Mouse (Mus musculus): ENCODE data around the gene Nme3.

Nme3 gene

GRCm38 (mm10) chr17:24896241-24896992, at the start of gene Nme3:
Gene Nme3, plus strand, starts transcription at chr17:24896500.
- H3K36me3 ChIP-seq (ENCODE audit: insufficient read depth, low read length) = peaks cover 82% of the 10 kb centered on the region
- H3K4me3 ChIP-seq (replicated peaks; ENCODE audit: low read length) = peak within 1 kb of the TSS; percentile 94
- H3K27me3 ChIP-seq (ENCODE audit: insufficient read depth, low read length) = no peaks in the 10 kb centered on the region
- no peaks in the 10 kb centered on the region for H3K9me3 ChIP-seq (ENCODE audit: low read length)
- TF ChIP-seq NANOG (IDR thresholded peaks at IDR 0.05; ENCODE audit: borderline replicate concordance, low read length) (no peak), CTCF (conservative IDR thresholded peaks at IDR 0.05; ENCODE audit: low read length) (no peak), POU5F1 (IDR thresholded peaks at IDR 0.05; ENCODE audit: borderline replicate concordance, low read length) (no peak)
- peaks cover 61% of the 10 kb centered on the region for H3K4me1 ChIP-seq (replicated peaks; ENCODE audit: low read depth, low read length)

GRCm38 (mm10) chr17:24847386-24847785, 48.9 kb upstream of the Nme3 start:
- Histone ChIP-seq H3K9me3 (ENCODE audit: low read length) (no peaks in the 10 kb centered on the region), H3K36me3 (ENCODE audit: insufficient read depth, low read length) (peaks cover 8% of the 10 kb centered on the region), H3K4me1 (replicated peaks; ENCODE audit: low read depth, low read length) (peaks cover 36% of the 10 kb centered on the region), H3K4me3 (replicated peaks; ENCODE audit: low read length) (no peak overlapping the region), H3K27me3 (ENCODE audit: insufficient read depth, low read length) (peaks cover 13% of the 10 kb centered on the region)
- TF ChIP-seq CTCF (conservative IDR thresholded peaks at IDR 0.05; ENCODE audit: low read length) = no peak
- no peak for TF ChIP-seq POU5F1 (IDR thresholded peaks at IDR 0.05; ENCODE audit: borderline replicate concordance, low read length)
- no peak for TF ChIP-seq NANOG (IDR thresholded peaks at IDR 0.05; ENCODE audit: borderline replicate concordance, low read length)

GRCm38 (mm10) chr17:24848600-24849031, 47.7 kb upstream of the Nme3 start:
- no peaks in the 10 kb centered on the region for H3K9me3 ChIP-seq (ENCODE audit: low read length)
- TF ChIP-seq POU5F1 (IDR thresholded peaks at IDR 0.05; ENCODE audit: borderline replicate concordance, low read length) (no peak), CTCF (conservative IDR thresholded peaks at IDR 0.05; ENCODE audit: low read length) (no peak), NANOG (IDR thresholded peaks at IDR 0.05; ENCODE audit: borderline replicate concordance, low read length) (no peak)
- peaks cover 18% of the 10 kb centered on the region for H3K36me3 ChIP-seq (ENCODE audit: insufficient read depth, low read length)
- H3K4me3 ChIP-seq (replicated peaks; ENCODE audit: low read length) = peak overlapping the region; percentile 98
- H3K4me1 ChIP-seq (replicated peaks; ENCODE audit: low read depth, low read length) = peaks cover 36% of the 10 kb centered on the region
- H3K27me3 ChIP-seq (ENCODE audit: insufficient read depth, low read length) = peaks cover 13% of the 10 kb centered on the region

GRCm38 (mm10) chr17:24849733-24850064, 46.6 kb upstream of the Nme3 start:
- Histone ChIP-seq H3K4me3 (replicated peaks; ENCODE audit: low read length) (peak overlapping the region; percentile 98), H3K36me3 (ENCODE audit: insufficient read depth, low read length) (peaks cover 24% of the 10 kb centered on the region), H3K27me3 (ENCODE audit: insufficient read depth, low read length) (peaks cover 10% of the 10 kb centered on the region), H3K9me3 (ENCODE audit: low read length) (no peaks in the 10 kb centered on the region), H3K4me1 (replicated peaks; ENCODE audit: low read depth, low read length) (peaks cover 29% of the 10 kb centered on the region)
- no peak for TF ChIP-seq POU5F1 (IDR thresholded peaks at IDR 0.05; ENCODE audit: borderline replicate concordance, low read length)
- TF ChIP-seq CTCF (conservative IDR thresholded peaks at IDR 0.05; ENCODE audit: low read length) = no peak
- no peak for TF ChIP-seq NANOG (IDR thresholded peaks at IDR 0.05; ENCODE audit: borderline replicate concordance, low read length)

GRCm38 (mm10) chr17:24850065-24850772, 46.1 kb upstream of the Nme3 start, which contains the start of gene Fahd1:
Gene Fahd1, minus strand, starts transcription at chr17:24850364.
- Histone ChIP-seq H3K4me1 (replicated peaks; ENCODE audit: low read depth, low read length) (peaks cover 23% of the 10 kb centered on the region), H3K27me3 (ENCODE audit: insufficient read depth, low read length) (peaks cover 10% of the 10 kb centered on the region), H3K36me3 (ENCODE audit: insufficient read depth, low read length) (peaks cover 26% of the 10 kb centered on the region), H3K9me3 (ENCODE audit: low read length) (no peaks in the 10 kb centered on the region), H3K4me3 (replicated peaks; ENCODE audit: low read length) (peak within 1 kb of the TSS; percentile 98)
- TF ChIP-seq NANOG (IDR thresholded peaks at IDR 0.05; ENCODE audit: borderline replicate concordance, low read length) = no peak
- no peak for TF ChIP-seq CTCF (conservative IDR thresholded peaks at IDR 0.05; ENCODE audit: low read length)
- TF ChIP-seq POU5F1 (IDR thresholded peaks at IDR 0.05; ENCODE audit: borderline replicate concordance, low read length) = no peak

- Histone ChIP-seq H3K27me3 (ENCODE audit: insufficient read depth, low read length) (peaks cover 10% of the 10 kb centered on the region), H3K36me3 (ENCODE audit: insufficient read depth, low read length) (peaks cover 32% of the 10 kb centered on the region), H3K4me1 (replicated peaks; ENCODE audit: low read depth, low read length) (peaks cover 21% of the 10 kb centered on the region), H3K4me3 (replicated peaks; ENCODE audit: low read length) (peak overlapping the region; percentile 98), H3K9me3 (ENCODE audit: low read length) (no peaks in the 10 kb centered on the region)
- no peak for TF ChIP-seq CTCF (conservative IDR thresholded peaks at IDR 0.05; ENCODE audit: low read length)
- TF ChIP-seq POU5F1 (IDR thresholded peaks at IDR 0.05; ENCODE audit: borderline replicate concordance, low read length) = no peak
- no peak for TF ChIP-seq NANOG (IDR thresholded peaks at IDR 0.05; ENCODE audit: borderline replicate concordance, low read length)
These were observed 45.5 kb upstream of the Nme3 start for GRCm38 (mm10) chr17:24850773-24851127.

- TF ChIP-seq POU5F1 (IDR thresholded peaks at IDR 0.05; ENCODE audit: borderline replicate concordance, low read length) (no peak), CTCF (conservative IDR thresholded peaks at IDR 0.05; ENCODE audit: low read length) (no peak), NANOG (IDR thresholded peaks at IDR 0.05; ENCODE audit: borderline replicate concordance, low read length) (no peak)
- H3K27me3 ChIP-seq (ENCODE audit: insufficient read depth, low read length) = peaks cover 10% of the 10 kb centered on the region
- H3K36me3 ChIP-seq (ENCODE audit: insufficient read depth, low read length) = peaks cover 40% of the 10 kb centered on the region
- peaks cover 25% of the 10 kb centered on the region for H3K4me1 ChIP-seq (replicated peaks; ENCODE audit: low read depth, low read length)
- peak overlapping the region; percentile 98 for H3K4me3 ChIP-seq (replicated peaks; ENCODE audit: low read length)
- no peaks in the 10 kb centered on the region for H3K9me3 ChIP-seq (ENCODE audit: low read length)
These were observed 44.7 kb upstream of the Nme3 start for GRCm38 (mm10) chr17:24851381-24852125.

- H3K4me3 ChIP-seq (replicated peaks; ENCODE audit: low read length) = no peak overlapping the region
- H3K4me1 ChIP-seq (replicated peaks; ENCODE audit: low read depth, low read length) = peaks cover 32% of the 10 kb centered on the region
- TF ChIP-seq CTCF (conservative IDR thresholded peaks at IDR 0.05; ENCODE audit: low read length) = no peak
- no peak for TF ChIP-seq POU5F1 (IDR thresholded peaks at IDR 0.05; ENCODE audit: borderline replicate concordance, low read length)
- TF ChIP-seq NANOG (IDR thresholded peaks at IDR 0.05; ENCODE audit: borderline replicate concordance, low read length) = no peak
- H3K9me3 ChIP-seq (ENCODE audit: low read length) = no peaks in the 10 kb centered on the region
- H3K36me3 ChIP-seq (ENCODE audit: insufficient read depth, low read length) = peaks cover 61% of the 10 kb centered on the region
- peaks cover 9% of the 10 kb centered on the region for H3K27me3 ChIP-seq (ENCODE audit: insufficient read depth, low read length)
These were observed 40.3 kb upstream of the Nme3 start for GRCm38 (mm10) chr17:24855838-24856464.
